Mouse (Mus musculus): ENCODE results near the gene Syncrip.
A peak's percentile ranks its signal among the peaks of the same experiment; 100 is the strongest.

Gene Syncrip

GRCm38 (mm10) chr9:88482230-88482828, at the start of gene Syncrip:
Gene Syncrip, minus strand, starts transcription at chr9:88482574.
- peak; percentile 83 for DNase-seq (ENCODE audit: low spot score)

GRCm38 (mm10) chr9:88529979-88530580, 47.7 kb upstream of the Syncrip start:
- no peak for DNase-seq (ENCODE audit: low spot score)

- DNase-seq (ENCODE audit: low spot score): no peak
Measured at GRCm38 (mm10) chr9:88529571-88529970, 47.2 kb upstream of the Syncrip start.

- no peak for DNase-seq (ENCODE audit: low spot score)
Measured at GRCm38 (mm10) chr9:88528736-88529135, 46.4 kb upstream of the Syncrip start.

GRCm38 (mm10) chr9:88527956-88528355, 45.6 kb upstream of the Syncrip start:
- no peak for DNase-seq (ENCODE audit: low spot score)

DNA sequence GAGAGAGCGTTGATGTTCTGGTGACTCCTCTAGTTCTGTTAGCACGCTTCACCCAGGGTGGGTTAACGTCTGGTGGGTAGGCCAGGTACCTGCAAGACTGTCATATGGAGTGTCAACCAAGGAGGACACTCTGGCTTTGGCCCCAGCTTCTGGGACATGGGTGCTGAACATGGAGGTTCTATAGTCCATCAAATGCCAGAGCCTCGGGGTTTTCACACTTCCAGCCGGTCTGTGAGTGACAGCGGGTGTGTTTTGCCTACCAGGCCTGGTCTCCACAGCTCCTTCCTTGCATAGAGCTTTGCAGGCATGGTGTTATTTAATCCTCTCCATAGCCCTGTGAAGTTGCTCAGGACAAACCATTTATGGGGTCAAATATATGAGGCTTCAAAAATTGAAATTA, 43.0 kb upstream of the Syncrip start:
- DNase-seq (ENCODE audit: low spot score): no peak

DNA sequence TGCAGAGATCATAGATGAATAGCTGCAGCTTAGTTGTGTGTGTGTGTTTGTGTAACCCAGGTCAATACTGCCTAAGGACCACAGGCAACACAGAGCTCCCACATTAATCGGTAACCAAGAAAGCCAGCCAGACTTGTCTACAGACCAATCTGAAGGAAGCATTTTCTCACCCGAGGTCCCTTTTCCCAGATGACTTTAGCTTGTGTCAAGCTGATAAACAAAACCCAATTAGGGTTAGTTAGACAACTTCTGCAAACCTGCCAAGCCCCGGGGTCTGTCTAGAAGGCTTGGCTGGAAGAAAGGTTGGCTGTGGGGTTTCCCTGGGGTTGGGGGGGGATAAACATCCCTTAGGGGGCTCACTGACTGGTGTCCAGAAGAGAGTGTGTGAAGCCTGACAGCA, 42.4 kb upstream of the Syncrip start:
- DNase-seq (ENCODE audit: low spot score): no peak

GRCm38 (mm10) chr9:88524367-88524766, 42.0 kb upstream of the Syncrip start:
- no peak for DNase-seq (ENCODE audit: low spot score)

GRCm38 (mm10) chr9:88523335-88523668, 40.9 kb upstream of the Syncrip start:
- DNase-seq (ENCODE audit: low spot score): no peak

GRCm38 (mm10) chr9:88522569-88523334, 40.4 kb upstream of the Syncrip start:
- DNase-seq (ENCODE audit: low spot score): peak; percentile 95

GRCm38 (mm10) chr9:88521961-88522568, 39.7 kb upstream of the Syncrip start:
- no peak for DNase-seq (ENCODE audit: low spot score)

- no peak for DNase-seq (ENCODE audit: low spot score)
Measured at GRCm38 (mm10) chr9:88520849-88521483, 38.6 kb upstream of the Syncrip start.

DNA sequence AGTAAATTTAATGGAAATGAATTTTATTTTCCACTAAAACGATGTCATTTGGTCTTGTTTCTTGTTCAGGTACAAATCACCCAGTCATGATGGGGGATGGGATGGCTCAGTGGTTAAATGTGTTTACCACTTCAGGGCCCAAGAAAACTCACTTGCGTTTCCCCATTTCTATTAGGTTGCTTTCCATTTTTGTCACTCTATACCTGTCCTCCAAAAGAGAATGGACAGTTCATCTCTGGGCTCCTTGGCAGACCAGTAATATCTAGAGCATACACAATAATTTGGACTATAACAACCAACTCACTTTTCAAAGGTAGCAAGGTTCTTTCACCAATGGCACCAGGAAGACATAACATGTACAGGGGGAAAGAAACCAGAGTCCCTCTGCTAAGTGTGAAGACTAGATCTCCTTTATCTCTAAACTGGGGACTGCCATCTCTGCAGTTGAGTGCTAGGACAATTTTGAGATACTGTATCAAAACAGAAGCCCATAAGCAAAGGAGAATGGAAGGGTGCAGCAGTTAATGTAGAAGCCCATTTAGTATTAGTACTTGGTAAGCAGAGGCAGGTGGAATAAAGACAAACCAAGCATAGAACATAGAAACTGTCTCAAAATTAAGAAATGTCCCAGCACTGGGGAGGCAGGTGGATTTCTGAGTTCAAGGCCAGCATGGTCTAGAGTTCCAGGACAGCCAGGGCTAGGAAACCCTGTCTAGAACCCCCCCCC, 37.9 kb upstream of the Syncrip start:
- DNase-seq (ENCODE audit: low spot score): no peak

DNA sequence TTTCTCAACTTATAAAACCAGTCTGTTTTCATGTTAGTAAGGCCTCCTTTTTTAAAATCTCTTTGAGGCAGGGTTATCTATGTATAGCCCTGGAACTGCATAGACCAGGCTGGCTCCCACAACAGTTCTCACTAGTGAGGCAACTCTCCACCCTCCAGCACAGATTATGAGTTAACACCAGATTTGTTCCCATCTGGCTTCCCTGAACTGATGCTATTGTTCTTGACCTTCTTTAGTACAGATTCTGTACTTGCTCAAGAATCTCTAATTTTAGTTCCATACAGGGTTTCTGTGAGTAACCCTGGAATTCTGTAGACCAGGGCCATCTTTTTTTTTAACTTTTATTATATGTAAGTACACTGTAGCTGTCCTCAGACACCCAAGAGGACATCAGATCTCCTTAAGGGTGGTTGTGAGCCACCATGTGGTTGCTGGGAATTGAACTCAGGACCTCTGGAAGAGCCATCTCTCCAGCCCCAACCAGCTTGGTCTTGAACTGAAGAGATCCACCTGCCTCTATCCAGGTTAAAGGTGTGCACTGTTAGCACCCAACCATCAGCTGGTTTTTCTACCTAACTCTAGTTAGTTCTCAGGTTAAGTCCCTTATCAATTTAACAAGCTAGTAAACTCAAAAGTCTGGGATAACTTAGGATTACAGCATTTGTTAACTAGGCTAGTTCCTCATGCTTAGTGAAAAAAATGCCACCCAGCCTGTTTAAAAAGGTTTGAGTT, 37.2 kb upstream of the Syncrip start:
- no peak for DNase-seq (ENCODE audit: low spot score)

DNA sequence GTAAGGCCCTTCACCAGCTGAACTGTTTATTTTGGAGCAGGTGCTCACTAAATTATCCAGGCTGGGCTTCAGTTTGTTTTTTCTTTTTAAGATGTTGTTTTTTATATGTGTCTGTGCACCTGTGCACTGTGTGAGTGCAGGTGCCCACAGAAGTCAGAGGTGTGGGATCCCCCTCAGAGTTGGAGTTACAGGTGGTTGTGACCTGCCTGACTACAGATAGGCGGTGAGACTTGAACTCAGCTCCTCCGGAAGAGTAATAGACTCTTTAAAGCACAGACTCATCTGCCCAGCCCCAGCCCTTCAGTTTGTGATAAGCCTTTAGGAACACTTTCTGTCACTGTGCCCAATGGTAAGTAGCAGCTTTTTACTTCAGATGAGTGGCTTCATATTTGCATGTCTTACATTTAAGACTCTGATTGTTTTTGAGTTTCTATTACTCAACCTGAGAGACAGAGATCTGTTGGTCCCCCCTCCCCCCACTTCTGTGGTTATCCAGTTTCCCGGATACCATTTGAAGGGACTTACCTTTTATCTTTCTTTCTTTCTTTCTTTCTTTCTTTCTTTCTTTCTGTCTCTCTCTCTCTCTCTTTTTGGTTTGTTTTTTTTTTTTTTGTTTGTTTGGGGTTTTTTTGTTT, 34.1 kb upstream of the Syncrip start:
- DNase-seq (ENCODE audit: low spot score): no peak

GRCm38 (mm10) chr9:88515546-88515945, 33.2 kb upstream of the Syncrip start:
- no peak for DNase-seq (ENCODE audit: low spot score)

DNA sequence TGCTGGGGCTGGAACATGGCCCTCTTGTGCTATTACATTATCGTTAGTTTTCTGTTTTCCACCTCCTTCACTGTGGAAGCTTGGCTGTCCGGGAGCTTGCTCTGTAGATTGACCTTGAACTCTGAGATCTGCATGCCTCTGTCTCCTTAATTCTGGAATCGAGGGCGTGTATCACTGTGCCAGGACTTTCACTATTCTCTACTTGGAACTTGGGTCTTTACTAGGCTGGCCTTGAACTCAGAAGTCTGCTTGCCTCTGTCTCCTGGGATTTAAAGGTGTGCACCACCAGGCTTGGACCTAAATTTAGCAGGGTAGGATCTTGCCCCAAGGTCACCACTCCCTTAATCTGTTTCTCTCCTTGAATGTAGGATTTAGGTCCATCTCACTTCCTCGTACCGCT, 19.5 kb upstream of the Syncrip start:
- no peak for DNase-seq (ENCODE audit: low spot score)

GRCm38 (mm10) chr9:88500112-88500511, 17.7 kb upstream of the Syncrip start:
- DNase-seq (ENCODE audit: low spot score): no peak

GRCm38 (mm10) chr9:88492522-88492921, 10.1 kb upstream of the Syncrip start:
- no peak for DNase-seq (ENCODE audit: low spot score)

- no peak for DNase-seq (ENCODE audit: low spot score)
Measured at GRCm38 (mm10) chr9:88484531-88484930, 2.2 kb upstream of the Syncrip start.
